Mouse (Mus musculus) hindbrain, embryonic 10.5 days (tissue): ENCODE results near the gene Uqcrc2. TPM values are rescaled to one million over a fixed set of nuclear protein-coding genes. Genes with fewer than 3 reads are reported as not detected.
A peak's percentile ranks its signal among the peaks of the same experiment; 100 is the strongest.

Experiments
- DNase-seq: peaks from one replicate; pipeline ENCODE4 v3.0.0-alpha.2; 2017; ENCODE audit warnings: low spot score
- H3K27ac ChIP-seq: fragments of 300-500 bp; sonication (generic); 2 replicates; pipeline ENCODE4 v1.5.1; 2016; ENCODE audit warnings: mild to moderate bottlenecking, moderate library complexity
- H3K27me3 ChIP-seq: fragments of 300-500 bp; sonication (generic); 2 replicates; pipeline ENCODE4 v1.6.1; 2016; ENCODE audit warnings: mild to moderate bottlenecking; ENCODE audit not compliant: poor library complexity, insufficient read depth, severe bottlenecking
- H3K36me3 ChIP-seq: fragments of 300-500 bp; sonication (generic); 2 replicates; pipeline ENCODE4 v1.6.1; 2016; ENCODE audit warnings: mild to moderate bottlenecking, moderate library complexity
- H3K4me1 ChIP-seq: fragments of 300-500 bp; sonication (generic); replicated peaks from 2 replicates; pipeline ENCODE4 v1.6.1; 2016; ENCODE audit warnings: mild to moderate bottlenecking
- H3K4me3 ChIP-seq: fragments of 300-500 bp; sonication (generic); 2 replicates; pipeline ENCODE4 v1.5.1; 2016; ENCODE audit warnings: mild to moderate bottlenecking, moderate library complexity
- H3K9me3 ChIP-seq: fragments of 300-500 bp; sonication (generic); 2 replicates; pipeline ENCODE4 v1.6.1; 2016; ENCODE audit warnings: mild to moderate bottlenecking, moderate library complexity
- WGBS: fragments of 180-500 bp; shearing (Covaris S2); methylation state at CpG from one replicate; pipeline ENCODE4 v1.1.7; 2016; 5-methylcytosine and 5-hydroxymethylcytosine counted together
- polyA plus RNA-seq: library from polyadenylated mRNA; unstranded; fragments of >200 nt; fragmentation: Nextera tagmentation; extraction: Ambion mirVana; gene quantifications from 2 replicates; pipeline ENCODE4 v1.2.1, GENCODE M21; 2016

Gene Uqcrc2
- polyA plus RNA-seq, 1 experiment from 2014 or later: 174 TPM

DNA sequence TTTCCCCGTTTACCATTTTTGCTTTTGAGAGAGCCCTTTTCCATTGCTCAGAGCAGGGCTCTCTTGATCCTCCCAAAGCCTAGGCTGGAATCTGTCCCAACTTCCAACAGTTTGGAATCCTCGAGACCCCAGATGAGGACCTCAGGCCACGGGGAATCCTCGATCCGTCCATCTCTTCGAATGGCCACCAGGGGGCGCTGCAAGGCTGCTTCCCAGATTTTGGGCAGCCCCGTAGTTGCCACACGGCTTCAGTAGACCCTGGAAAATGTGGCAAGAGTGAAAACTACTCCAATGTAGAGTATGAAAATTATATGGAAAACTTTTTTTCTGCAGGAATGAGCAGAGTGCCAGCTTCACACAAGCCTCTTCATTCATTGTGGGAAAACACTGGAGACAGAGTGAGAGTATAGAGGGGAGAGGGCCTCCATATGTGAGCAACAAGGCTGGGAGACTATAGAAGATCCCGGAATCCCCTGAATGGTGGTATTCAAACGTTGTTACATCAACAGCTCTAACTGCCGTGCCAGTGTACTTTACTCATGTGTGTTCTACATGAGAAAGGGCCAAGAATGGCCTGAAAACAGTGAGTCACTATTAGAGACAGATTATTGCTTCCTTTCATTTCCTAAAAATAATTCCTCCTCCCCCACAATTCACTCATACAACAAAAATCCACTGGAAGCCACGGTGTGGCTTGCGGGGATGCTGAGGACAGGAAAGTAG lies 35.3 kb downstream of the Uqcrc2 start, which contains the start of gene Pdzd9:
Gene Pdzd9 (minus strand): TSS at position 191 of the 723 bp plus-strand sequence.
- no peaks in the 10 kb centered on the region for H3K36me3 ChIP-seq
- DNase-seq: peak; percentile 74
- no peaks in the 10 kb centered on the region for H3K27me3 ChIP-seq
- no peak within 1 kb of the TSS for H3K4me3 ChIP-seq
- H3K9me3 ChIP-seq: no peaks in the 10 kb centered on the region
- no peaks in the 10 kb centered on the region for H3K4me1 ChIP-seq
- 26% methylated on average over 14 of the region's 14 CpGs for WGBS
- no peak within 1 kb of the TSS for H3K27ac ChIP-seq

DNA sequence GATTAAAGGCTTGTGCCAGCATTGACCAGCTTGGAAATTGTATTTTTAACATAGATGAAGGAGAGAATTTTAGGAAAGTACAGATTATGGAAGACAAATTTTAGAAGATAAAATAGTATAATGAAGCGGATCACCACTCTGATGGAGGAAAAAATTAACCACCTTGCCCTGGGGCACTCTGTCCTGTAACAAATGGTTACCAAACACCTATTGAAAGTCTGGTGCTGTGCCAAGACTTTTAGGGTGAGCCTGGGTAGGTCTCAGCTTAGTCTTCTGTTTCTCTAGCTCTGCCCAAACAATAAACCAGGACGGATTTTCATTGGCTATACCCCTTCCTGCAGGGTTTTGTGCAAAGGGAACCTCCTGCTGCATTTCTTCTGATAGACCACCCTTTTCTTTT lies 36.3 kb downstream of the Uqcrc2 start:
- no peak for DNase-seq
- no peak overlapping the region for H3K4me3 ChIP-seq
- H3K36me3 ChIP-seq: no peaks in the 10 kb centered on the region
- H3K27ac ChIP-seq: no peak overlapping the region
- H3K4me1 ChIP-seq: peaks cover 1% of the 10 kb centered on the region
- no peaks in the 10 kb centered on the region for H3K27me3 ChIP-seq
- WGBS: 72% methylated on average over 2 of the region's 2 CpGs
- no peaks in the 10 kb centered on the region for H3K9me3 ChIP-seq

DNA sequence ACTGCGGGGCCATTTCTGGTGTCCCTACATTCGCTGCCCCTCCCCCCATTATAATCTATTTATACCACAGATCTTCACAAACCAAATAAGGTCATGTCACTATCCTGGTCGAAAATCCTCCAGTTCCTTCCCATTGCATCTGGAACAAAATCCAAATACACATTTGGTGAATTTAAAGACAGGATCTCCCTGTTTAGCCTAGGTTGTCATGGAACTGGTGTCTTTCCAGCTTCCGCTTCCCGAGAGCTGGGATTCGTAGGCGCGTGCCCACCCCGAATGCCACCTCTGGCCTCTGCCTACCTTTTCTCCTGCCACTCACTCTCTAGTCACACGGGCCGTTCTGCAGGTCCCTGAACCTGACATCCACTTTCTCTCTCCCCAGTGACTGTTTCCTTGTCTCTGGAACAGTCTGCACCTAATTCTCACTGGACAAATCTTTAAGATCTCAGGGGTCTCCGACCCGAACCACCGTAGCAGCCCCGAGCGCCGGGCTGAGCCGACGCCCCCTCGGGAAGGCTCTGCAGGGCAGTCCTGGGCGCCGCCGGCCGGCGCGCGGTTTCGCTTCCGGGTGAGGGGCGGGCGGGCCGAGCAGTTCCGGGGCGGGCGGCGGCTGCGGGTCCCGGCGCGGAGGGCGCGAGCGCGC lies 42.1 kb downstream of the Uqcrc2 start, which contains the start of gene Mosmo:
Gene Mosmo (plus strand): TSS at position 618 of the 643 bp plus-strand sequence.
- under 1% methylated on average over 44 of the region's 44 CpGs for WGBS
- Histone ChIP-seq H3K4me3 (peak within 1 kb of the TSS; percentile 97), H3K9me3 (no peaks in the 10 kb centered on the region), H3K36me3 (no peaks in the 10 kb centered on the region), H3K4me1 (peaks cover 35% of the 10 kb centered on the region), H3K27me3 (no peaks in the 10 kb centered on the region), H3K27ac (peak within 1 kb of the TSS; percentile 94)
- DNase-seq: peak; percentile 79

DNA sequence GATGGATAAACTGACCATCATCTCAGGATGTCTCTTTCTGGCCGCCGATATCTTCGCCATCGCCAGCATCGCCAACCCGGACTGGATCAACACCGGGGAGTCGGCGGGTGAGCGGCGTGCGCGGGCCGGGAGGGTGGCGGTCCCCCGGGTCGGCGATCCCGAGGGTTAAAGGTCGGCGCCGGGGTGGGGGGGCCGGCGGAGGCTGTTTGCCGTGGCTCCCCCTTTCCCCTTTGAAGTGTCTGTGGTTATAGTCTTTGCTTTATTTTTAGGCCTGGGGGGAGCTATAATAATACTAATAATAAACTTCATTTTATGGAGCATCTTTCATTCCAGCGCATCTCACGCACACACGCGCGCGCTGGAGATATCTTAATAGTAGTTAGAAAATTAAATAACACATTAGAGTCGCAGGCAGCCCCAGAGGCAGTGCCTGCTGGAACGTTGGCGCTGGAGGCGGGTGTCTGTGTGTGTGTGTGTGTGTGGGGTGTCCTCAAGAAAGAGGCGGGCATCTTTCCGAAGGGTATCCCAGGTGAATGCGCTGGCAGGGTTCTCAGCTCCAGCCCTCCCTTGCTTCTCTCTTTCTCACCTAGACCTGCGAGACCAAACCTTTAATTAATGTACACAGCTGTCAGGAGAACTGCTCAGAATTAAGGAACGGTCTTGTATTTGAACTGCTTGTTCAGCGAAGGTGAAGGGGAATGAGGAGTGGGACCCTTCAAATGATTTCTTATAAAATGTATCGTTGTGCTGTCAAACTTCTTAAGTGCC lies 43.0 kb downstream of the Uqcrc2 start:
- peak; percentile 27 for DNase-seq
- WGBS: 2% methylated on average over 42 of the region's 42 CpGs

DNA sequence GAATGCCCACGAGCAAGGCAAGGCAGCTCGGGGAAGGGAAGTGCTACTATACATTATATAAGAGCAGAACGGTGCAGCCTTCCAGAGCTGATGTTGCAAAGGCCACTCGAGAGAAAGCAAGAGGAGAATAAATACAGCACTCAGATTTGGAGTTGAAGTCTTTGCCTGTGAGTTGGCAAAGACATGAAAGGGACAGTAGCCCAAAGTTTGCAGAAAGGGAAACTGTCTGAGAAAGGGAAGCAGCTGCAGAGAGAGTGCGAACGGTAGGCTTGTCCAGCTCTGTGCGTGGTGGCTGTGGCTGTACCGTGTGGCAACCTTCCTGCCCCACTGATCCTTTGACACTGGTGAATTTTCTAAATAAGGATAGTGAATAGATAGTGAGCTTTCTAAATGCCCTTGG lies 44.0 kb downstream of the Uqcrc2 start:
- Histone ChIP-seq H3K36me3 (no peaks in the 10 kb centered on the region), H3K27ac (no peak overlapping the region), H3K4me1 (peaks cover 35% of the 10 kb centered on the region), H3K9me3 (no peaks in the 10 kb centered on the region), H3K4me3 (peak overlapping the region; percentile 97), H3K27me3 (no peaks in the 10 kb centered on the region)
- WGBS: 67% methylated on average over 8 of the region's 8 CpGs
- DNase-seq: no peak

More for the DNA sequence above, 43.0 kb downstream of the Uqcrc2 start:
- Histone ChIP-seq H3K4me3 (peak overlapping the region; percentile 97), H3K4me1 (peaks cover 35% of the 10 kb centered on the region), H3K9me3 (no peaks in the 10 kb centered on the region), H3K27ac (peak overlapping the region; percentile 94), H3K36me3 (no peaks in the 10 kb centered on the region), H3K27me3 (no peaks in the 10 kb centered on the region)

DNA sequence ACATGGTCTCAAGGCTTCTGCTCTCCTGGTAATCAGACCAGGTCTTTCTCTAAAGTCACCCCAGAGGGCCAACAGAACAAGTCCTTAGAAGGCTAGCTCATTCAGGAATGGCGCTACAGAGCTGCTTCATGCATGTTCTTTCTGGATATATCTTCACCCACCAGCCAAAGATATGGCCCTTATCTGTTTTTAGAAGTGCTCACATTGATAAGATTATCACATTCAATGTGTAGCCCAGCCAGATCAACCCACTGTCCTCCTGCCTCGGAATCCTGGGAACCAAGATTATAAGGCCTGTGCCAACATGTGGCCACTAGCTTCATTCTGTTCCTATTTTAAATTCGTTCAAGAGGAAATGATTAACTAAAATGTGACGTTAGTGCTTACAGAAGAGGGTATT lies 47.0 kb downstream of the Uqcrc2 start:
- 91% methylated on average over 4 of the region's 4 CpGs for WGBS
- no peaks in the 10 kb centered on the region for H3K36me3 ChIP-seq
- no peak for DNase-seq

DNA sequence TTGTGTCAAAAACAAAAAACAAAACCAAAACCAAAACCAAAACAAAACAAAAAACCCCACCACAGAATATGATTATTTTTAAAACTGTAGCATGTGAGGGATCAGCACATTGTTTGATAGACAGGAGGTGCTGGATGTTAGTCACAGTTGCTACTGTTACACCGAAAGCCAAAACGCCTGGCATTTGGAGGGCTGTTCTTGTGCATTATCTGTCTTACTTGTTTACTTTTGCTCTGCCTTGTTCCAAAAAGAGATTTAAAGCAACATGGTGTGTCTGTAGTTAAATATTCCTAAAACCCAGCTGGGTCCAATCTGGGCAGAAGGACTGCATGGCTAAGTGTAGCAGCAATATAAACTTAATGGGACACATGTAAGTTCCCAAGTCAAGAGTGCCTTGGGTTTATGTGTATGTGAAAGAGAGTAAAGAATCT lies 49.8 kb downstream of the Uqcrc2 start:
- no peak overlapping the region for H3K27ac ChIP-seq
- no peaks in the 10 kb centered on the region for H3K36me3 ChIP-seq
- H3K4me1 ChIP-seq: peaks cover 8% of the 10 kb centered on the region
- 95% methylated on average over 2 of the region's 2 CpGs for WGBS
- no peaks in the 10 kb centered on the region for H3K27me3 ChIP-seq
- DNase-seq: no peak
- no peaks in the 10 kb centered on the region for H3K9me3 ChIP-seq
- H3K4me3 ChIP-seq: no peak overlapping the region

More for the DNA sequence above, 47.0 kb downstream of the Uqcrc2 start:
- peaks cover 26% of the 10 kb centered on the region for H3K4me1 ChIP-seq
- H3K9me3 ChIP-seq: no peaks in the 10 kb centered on the region
- H3K4me3 ChIP-seq: no peak overlapping the region
- no peak overlapping the region for H3K27ac ChIP-seq
- H3K27me3 ChIP-seq: no peaks in the 10 kb centered on the region

DNA sequence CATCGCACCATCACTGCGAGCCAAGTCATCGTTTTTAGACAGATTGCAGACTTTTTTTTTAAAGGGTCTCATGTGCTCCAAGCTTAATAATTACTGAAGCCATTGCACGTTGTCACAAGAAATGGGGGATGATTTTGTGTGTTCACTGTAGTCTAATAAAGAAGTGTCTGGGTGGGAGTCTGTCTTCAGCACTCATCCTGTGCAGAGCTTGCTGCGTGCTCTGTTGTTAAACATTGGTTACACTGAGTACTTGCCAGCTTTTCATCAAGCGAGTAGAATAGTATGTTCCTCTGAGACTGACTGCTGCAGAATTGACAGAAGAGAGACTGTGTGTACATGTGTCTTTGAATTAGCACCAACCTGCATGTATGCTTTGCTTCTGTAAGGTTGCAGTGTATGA lies 50.3 kb downstream of the Uqcrc2 start:
- DNase-seq: no peak
- Histone ChIP-seq H3K9me3 (no peaks in the 10 kb centered on the region), H3K27ac (no peak overlapping the region), H3K4me1 (peaks cover 3% of the 10 kb centered on the region; the same call in 1 of the 2 replicates), H3K4me3 (no peak overlapping the region), H3K27me3 (no peaks in the 10 kb centered on the region), H3K36me3 (peaks cover 3% of the 10 kb centered on the region; the same call in 1 of the 2 replicates)
- WGBS: 94% methylated on average over 6 of the region's 6 CpGs

DNA sequence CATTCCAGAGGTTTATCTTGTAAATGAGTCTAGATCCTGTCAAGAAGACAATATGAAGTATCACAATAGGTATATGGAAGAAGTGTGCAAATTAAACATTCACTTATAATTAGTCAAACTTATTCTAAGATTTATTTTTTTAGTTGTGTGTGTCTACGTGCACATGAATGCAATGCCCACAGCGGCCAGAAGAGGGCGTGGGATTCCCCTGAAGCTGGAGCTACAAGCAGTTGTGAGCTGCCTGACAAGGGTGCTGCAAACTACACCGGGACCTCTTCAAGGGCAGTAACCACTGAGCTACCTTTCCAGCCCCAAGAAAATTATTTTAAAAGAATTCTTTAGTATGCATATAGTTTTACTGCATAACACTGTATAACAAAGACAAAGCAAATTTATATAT lies 55.7 kb downstream of the Uqcrc2 start:
- peaks cover 25% of the 10 kb centered on the region for H3K36me3 ChIP-seq

DNA sequence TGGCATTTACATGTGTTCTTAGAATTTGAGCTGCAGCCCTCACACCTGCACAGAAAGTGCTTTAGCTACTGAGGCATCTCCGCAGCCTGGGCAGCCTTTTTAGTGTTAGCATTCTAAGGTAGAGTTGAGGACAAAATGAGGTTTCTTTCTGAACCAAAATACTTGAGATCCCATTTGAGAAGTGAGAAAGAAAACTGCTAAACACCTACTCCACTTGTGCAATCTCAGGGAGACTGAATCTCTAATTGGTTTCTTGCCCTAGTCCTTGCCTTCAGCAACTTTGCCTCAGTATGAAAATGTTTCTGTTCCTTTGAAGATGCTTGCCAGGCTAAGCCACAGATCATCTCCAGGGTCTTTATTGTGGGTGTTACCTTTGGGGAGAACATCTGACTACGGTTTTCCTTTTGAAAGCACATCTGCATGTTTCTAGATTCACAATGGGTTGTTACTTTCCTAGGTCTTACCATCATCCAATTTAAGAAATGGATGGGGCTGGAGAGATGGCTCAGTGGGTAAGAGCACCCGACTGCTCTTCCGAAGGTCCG lies 58.9 kb downstream of the Uqcrc2 start:
- Histone ChIP-seq H3K27ac (no peak overlapping the region), H3K27me3 (no peaks in the 10 kb centered on the region), H3K36me3 (peaks cover 31% of the 10 kb centered on the region), H3K4me3 (no peak overlapping the region), H3K9me3 (no peaks in the 10 kb centered on the region), H3K4me1 (peaks cover 4% of the 10 kb centered on the region)
- DNase-seq: no peak
- 97% methylated on average over 5 of the region's 5 CpGs for WGBS

More for the DNA sequence above, 55.7 kb downstream of the Uqcrc2 start:
- Histone ChIP-seq H3K9me3 (no peaks in the 10 kb centered on the region), H3K4me3 (no peak overlapping the region), H3K4me1 (peaks cover 4% of the 10 kb centered on the region), H3K27me3 (no peaks in the 10 kb centered on the region), H3K27ac (no peak overlapping the region)
- WGBS: 72% methylated on average over 4 of the region's 4 CpGs
- DNase-seq: peak; percentile 14

DNA sequence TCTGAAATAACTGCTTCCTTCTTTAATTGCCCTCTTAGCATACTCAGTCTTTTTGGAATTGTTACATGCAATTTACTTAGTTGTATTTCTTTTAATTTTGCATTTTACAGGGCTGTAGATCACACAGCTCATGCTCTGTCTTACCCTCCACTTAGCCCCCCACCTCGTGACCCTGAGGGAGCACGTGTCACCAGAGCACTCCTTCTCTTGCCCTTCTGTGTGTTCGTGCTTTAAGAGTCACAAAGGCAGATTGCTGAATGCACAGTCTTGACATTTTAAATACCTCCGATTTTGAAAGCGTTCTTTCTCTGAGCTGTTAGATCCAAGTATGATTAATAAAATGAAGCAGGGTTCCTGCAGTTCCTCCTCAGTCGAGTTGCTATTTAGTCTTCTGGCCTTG lies 60.2 kb downstream of the Uqcrc2 start:
- no peak for DNase-seq
- Histone ChIP-seq H3K9me3 (no peaks in the 10 kb centered on the region), H3K27ac (no peak overlapping the region), H3K4me3 (no peak overlapping the region), H3K36me3 (peaks cover 29% of the 10 kb centered on the region), H3K4me1 (peaks cover 4% of the 10 kb centered on the region), H3K27me3 (no peaks in the 10 kb centered on the region)
- 30% methylated on average over 6 of the region's 6 CpGs for WGBS

DNA sequence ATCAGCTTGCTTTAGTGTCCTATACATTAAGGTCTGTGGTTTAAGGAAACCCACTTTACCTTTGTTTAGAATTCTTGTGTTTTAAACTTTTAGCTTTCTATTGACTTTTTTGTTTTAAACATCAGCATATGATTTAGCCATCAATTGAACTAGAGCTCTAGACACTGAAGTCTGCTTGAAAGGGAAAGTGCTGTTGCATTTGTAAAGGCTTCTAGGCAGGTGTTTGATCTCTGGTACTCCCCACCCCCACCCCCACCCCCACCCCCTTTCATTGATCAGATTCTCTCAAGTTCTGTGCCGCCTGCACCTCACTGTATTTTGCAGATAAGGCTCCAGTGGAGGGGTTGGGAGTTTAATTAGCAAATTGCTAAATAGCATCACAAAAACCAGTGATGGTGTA lies 60.7 kb downstream of the Uqcrc2 start:
- WGBS: 48% methylated on average over 1 of the region's 1 CpGs
- Histone ChIP-seq H3K9me3 (no peaks in the 10 kb centered on the region), H3K27me3 (no peaks in the 10 kb centered on the region), H3K4me3 (no peak overlapping the region), H3K4me1 (peaks cover 4% of the 10 kb centered on the region), H3K36me3 (peaks cover 24% of the 10 kb centered on the region), H3K27ac (no peak overlapping the region)
- DNase-seq: no peak
